Mouse (Mus musculus) hindbrain, embryonic 11.5 days (tissue): ENCODE data around the gene Ror2. TPM values are rescaled to one million over a fixed set of nuclear protein-coding genes. Genes with fewer than 3 reads are reported as not detected.

Experiments used
- ATAC-seq: fragments of 200-750 bp; cut with Nextera tagmentation; 2 replicates; pipeline ENCODE4 v1.8.0; 2017; ENCODE audit warnings: mild to moderate bottlenecking, moderate TSS enrichment, moderate library complexity; ENCODE audit not compliant: low FRiP score
- DNase-seq: peaks from one replicate; pipeline ENCODE4 v3.0.0-alpha.2; 2015; ENCODE audit warnings: low spot score
- H3K27ac ChIP-seq: fragments of 300-500 bp; sonication (generic); 2 replicates; pipeline ENCODE4 v1.5.1; 2014; ENCODE audit warnings: mild to moderate bottlenecking, low read depth, low read length
- H3K27me3 ChIP-seq: fragments of 300-500 bp; sonication (generic); 2 replicates; pipeline ENCODE4 v1.6.1; 2014; ENCODE audit warnings: mild to moderate bottlenecking, low read length, moderate library complexity, mixed read lengths; ENCODE audit not compliant: control insufficient read depth, insufficient read depth
- H3K36me3 ChIP-seq: fragments of 300-500 bp; sonication (generic); 2 replicates; pipeline ENCODE4 v1.6.1; 2014; ENCODE audit warnings: mild to moderate bottlenecking, low read length, moderate library complexity, mixed read lengths; ENCODE audit not compliant: control insufficient read depth, insufficient read depth
- H3K4me1 ChIP-seq: fragments of 300-500 bp; sonication (generic); replicated peaks from 2 replicates; pipeline ENCODE4 v1.6.1; 2014; ENCODE audit warnings: low read length, mixed read lengths; ENCODE audit not compliant: control insufficient read depth, insufficient read depth
- H3K4me2 ChIP-seq: fragments of 300-500 bp; sonication (generic); replicated peaks from 2 replicates; pipeline ENCODE4 v1.6.1; 2014; ENCODE audit warnings: mild to moderate bottlenecking, low read depth, low read length
- H3K4me3 ChIP-seq: fragments of 300-500 bp; sonication (generic); 2 replicates; pipeline ENCODE4 v1.5.1; 2014; ENCODE audit warnings: low read depth, low read length
- H3K9ac ChIP-seq: fragments of 300-500 bp; sonication (generic); 2 replicates; pipeline ENCODE4 v1.6.1; 2014; ENCODE audit warnings: low read depth, low read length
- H3K9me3 ChIP-seq: fragments of 300-500 bp; sonication (generic); 2 replicates; pipeline ENCODE4 v1.6.1; 2016; ENCODE audit warnings: low read length; ENCODE audit not compliant: control insufficient read depth
- WGBS: fragments of 180-500 bp; shearing (Covaris S2); extraction: QIAGEN DNeasy Blood & Tissue Kit; methylation state at CpG from one replicate; pipeline ENCODE4 v1.1.7; 2014; 5-methylcytosine and 5-hydroxymethylcytosine counted together
- polyA plus RNA-seq: library from polyadenylated mRNA; unstranded; fragments of >200 nt; fragmentation: Nextera tagmentation; extraction: Ambion mirVana; gene quantifications from 2 replicates; pipeline ENCODE4 v1.2.1, GENCODE M21; 2014

Ror2 gene
- polyA plus RNA-seq, 1 experiment from 2014 or later = 5.4 TPM

- no peak for ATAC-seq
- Histone ChIP-seq H3K27ac (no peak overlapping the region), H3K27me3 (no peaks in the 10 kb centered on the region), H3K9ac (no peak overlapping the region), H3K9me3 (no peaks in the 10 kb centered on the region), H3K4me2 (no peak overlapping the region), H3K4me3 (no peak overlapping the region), H3K4me1 (no peaks in the 10 kb centered on the region), H3K36me3 (no peaks in the 10 kb centered on the region)
- WGBS = 46% methylated on average over 6 of the region's 6 CpGs
- no peak for DNase-seq
These were observed 204.1 kb downstream of the Ror2 start for GRCm38 (mm10) chr13:53081846-53082245.

GRCm38 (mm10) chr13:53077732-53078345 lies 208.1 kb downstream of the Ror2 start:
- Histone ChIP-seq H3K27ac (no peak overlapping the region; the same call in 1 of the 2 replicates), H3K4me2 (no peak overlapping the region), H3K36me3 (no peaks in the 10 kb centered on the region), H3K4me1 (no peaks in the 10 kb centered on the region), H3K27me3 (no peaks in the 10 kb centered on the region), H3K4me3 (no peak overlapping the region), H3K9ac (no peak overlapping the region), H3K9me3 (no peaks in the 10 kb centered on the region)
- ATAC-seq (no peak), DNase-seq (no peak)
- 74% methylated on average over 15 of the region's 15 CpGs for WGBS

GRCm38 (mm10) chr13:53075006-53075405 lies 210.9 kb downstream of the Ror2 start:
- DNase-seq (no peak), ATAC-seq (no peak)
- Histone ChIP-seq H3K9ac (no peak overlapping the region), H3K4me1 (no peaks in the 10 kb centered on the region), H3K4me2 (no peak overlapping the region), H3K4me3 (no peak overlapping the region), H3K27ac (no peak overlapping the region), H3K36me3 (no peaks in the 10 kb centered on the region), H3K9me3 (no peaks in the 10 kb centered on the region), H3K27me3 (no peaks in the 10 kb centered on the region)
- 75% methylated on average over 5 of the region's 5 CpGs for WGBS

- H3K36me3 ChIP-seq = no peaks in the 10 kb centered on the region
- H3K27me3 ChIP-seq = no peaks in the 10 kb centered on the region
- no peak overlapping the region for H3K27ac ChIP-seq
- no peaks in the 10 kb centered on the region; the same call in 1 of the 2 replicates for H3K4me1 ChIP-seq
- H3K4me2 ChIP-seq = no peak overlapping the region
- no peak overlapping the region for H3K9ac ChIP-seq
- no peak overlapping the region for H3K4me3 ChIP-seq
- H3K9me3 ChIP-seq = no peaks in the 10 kb centered on the region
- ATAC-seq = no peak
- WGBS = 71% methylated on average over 22 of the region's 22 CpGs
- DNase-seq = no peak
These were observed 216.7 kb downstream of the Ror2 start for GRCm38 (mm10) chr13:53069076-53069690.

- peak; percentile 32 for DNase-seq
- no peaks in the 10 kb centered on the region for H3K36me3 ChIP-seq
These were observed 217.5 kb downstream of the Ror2 start for GRCm38 (mm10) chr13:53068461-53068860.

GRCm38 (mm10) chr13:53067949-53068348 lies 218.0 kb downstream of the Ror2 start:
- H3K4me2 ChIP-seq = no peak overlapping the region
- H3K27ac ChIP-seq = no peak overlapping the region
- no peaks in the 10 kb centered on the region for H3K9me3 ChIP-seq
- no peaks in the 10 kb centered on the region for H3K36me3 ChIP-seq
- no peaks in the 10 kb centered on the region; the same call in 1 of the 2 replicates for H3K4me1 ChIP-seq
- ATAC-seq = no peak
- no peak for DNase-seq
- H3K9ac ChIP-seq = no peak overlapping the region
- H3K27me3 ChIP-seq = no peaks in the 10 kb centered on the region
- no peak overlapping the region for H3K4me3 ChIP-seq
- WGBS = 72% methylated on average over 11 of the region's 11 CpGs

More at GRCm38 (mm10) chr13:53068461-53068860, 217.5 kb downstream of the Ror2 start:
- Histone ChIP-seq H3K4me3 (no peak overlapping the region), H3K9ac (no peak overlapping the region), H3K9me3 (no peaks in the 10 kb centered on the region), H3K4me1 (no peaks in the 10 kb centered on the region; the same call in 1 of the 2 replicates), H3K27ac (no peak overlapping the region), H3K4me2 (no peak overlapping the region), H3K27me3 (no peaks in the 10 kb centered on the region)
- no peak for ATAC-seq
- 34% methylated on average over 8 of the region's 8 CpGs for WGBS

- WGBS = 85% methylated on average over 11 of the region's 11 CpGs
- Histone ChIP-seq H3K27ac (no peak overlapping the region), H3K4me2 (no peak overlapping the region), H3K9ac (no peak overlapping the region), H3K4me3 (no peak overlapping the region), H3K36me3 (no peaks in the 10 kb centered on the region), H3K9me3 (no peaks in the 10 kb centered on the region), H3K27me3 (no peaks in the 10 kb centered on the region), H3K4me1 (no peaks in the 10 kb centered on the region; the same call in 1 of the 2 replicates)
- ATAC-seq = no peak
- DNase-seq = no peak
These were observed 220.8 kb downstream of the Ror2 start for GRCm38 (mm10) chr13:53065122-53065521.

GRCm38 (mm10) chr13:53064681-53065080 lies 221.2 kb downstream of the Ror2 start:
- no peaks in the 10 kb centered on the region for H3K27me3 ChIP-seq
- DNase-seq (no peak), ATAC-seq (no peak)
- H3K9ac ChIP-seq = no peak overlapping the region
- WGBS = 85% methylated on average over 1 of the region's 1 CpGs
- H3K36me3 ChIP-seq = no peaks in the 10 kb centered on the region
- H3K4me1 ChIP-seq = no peaks in the 10 kb centered on the region; the same call in 1 of the 2 replicates
- H3K27ac ChIP-seq = no peak overlapping the region
- no peaks in the 10 kb centered on the region for H3K9me3 ChIP-seq
- H3K4me3 ChIP-seq = no peak overlapping the region
- no peak overlapping the region for H3K4me2 ChIP-seq
